Mouse (Mus musculus) neutrophil, adult 5-6 weeks (primary cell): ENCODE data around the gene Olfr679. TPM values are rescaled to one million over a fixed set of nuclear protein-coding genes. Genes with fewer than 3 reads are reported as not detected.
"Not testable (repeated sequence)": the region's sequence is repeated elsewhere in the genome, so short reads cannot be mapped to it uniquely, and the experiment has no call there.

ENCODE experiments used
- ATAC-seq: fragments of 151-379, 151-347 bp; 2 replicates; pipeline ENCODE4 v1.8.0; 2017; ENCODE audit warnings: mild to moderate bottlenecking, moderate TSS enrichment; ENCODE audit not compliant: insufficient number of reproducible peaks, poor library complexity, low FRiP score, severe bottlenecking; ENCODE audit errors: extremely low read depth
- total RNA-seq: library from RNA; stranded (forward); fragments of 200-1000 nt; gene quantifications from 2 replicates; pipeline ENCODE4 v1.2.3, GENCODE M21; 2017

The Olfr679 gene
- total RNA-seq, result not detected in 2 replicates

DNA sequence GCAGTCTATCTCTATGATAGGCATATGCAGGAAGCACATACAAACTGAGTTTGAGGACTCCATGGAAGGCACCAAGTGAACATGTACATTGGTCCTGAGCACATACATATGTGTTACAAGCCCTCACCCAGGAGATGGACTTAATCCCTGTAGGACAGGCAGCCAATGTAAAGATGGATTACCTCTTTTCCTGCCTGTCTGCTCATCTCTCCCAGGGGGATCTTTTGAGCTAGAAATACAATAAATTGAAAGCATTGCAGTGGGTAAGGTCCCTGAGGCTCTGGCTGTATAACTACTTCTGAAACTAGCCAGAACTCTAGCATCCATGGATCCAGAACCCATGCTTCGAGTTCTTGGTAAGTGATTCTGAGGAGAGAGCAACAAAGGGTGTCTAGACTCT, at the start of gene Olfr679:
Gene Olfr679, plus strand, starts transcription at position 301 of the 400 bp plus-strand sequence.
- ATAC-seq, result no peak

DNA sequence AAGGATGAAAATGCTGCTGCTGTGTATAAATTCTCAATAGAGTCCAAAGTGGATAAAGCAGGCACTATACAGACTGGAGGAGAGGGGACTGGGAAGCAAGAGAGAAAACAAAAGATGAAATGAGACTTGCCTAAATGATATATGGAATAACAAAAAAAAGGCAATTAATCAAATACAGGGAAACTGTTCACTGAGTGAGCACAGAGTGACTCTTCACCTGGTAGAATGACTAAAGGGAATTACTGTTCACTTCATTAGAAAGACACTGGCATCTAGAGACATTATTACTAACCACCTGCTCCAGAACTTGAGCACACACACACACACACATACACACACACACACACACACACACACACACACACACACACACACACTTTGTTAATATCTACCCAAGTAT, 48.6 kb upstream of the Olfr679 start, which contains the start of gene Olfr676:
Gene Olfr676, plus strand, starts transcription at position 301 of the 400 bp plus-strand sequence.
- no peak for ATAC-seq

DNA sequence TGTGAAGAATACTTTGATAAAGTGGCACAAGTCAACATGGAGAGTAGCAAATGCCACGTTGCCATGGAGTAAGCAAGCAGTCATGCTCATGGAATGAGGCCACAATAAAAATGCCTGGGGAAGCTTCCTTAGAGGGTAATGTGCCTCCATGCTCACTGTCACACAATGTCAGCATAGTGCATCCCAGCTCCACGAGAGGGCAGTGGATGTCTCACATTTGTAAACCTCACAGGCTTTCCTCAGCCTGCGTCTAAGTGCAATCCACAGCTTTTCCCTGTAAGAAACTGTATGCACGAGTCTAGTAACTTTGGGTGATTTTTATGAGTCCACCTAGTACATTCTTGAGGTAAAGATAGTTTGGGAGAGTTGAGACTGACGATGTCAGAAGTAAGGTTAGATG, 47.2 kb upstream of the Olfr679 start:
- ATAC-seq, result not testable (repeated sequence)

DNA sequence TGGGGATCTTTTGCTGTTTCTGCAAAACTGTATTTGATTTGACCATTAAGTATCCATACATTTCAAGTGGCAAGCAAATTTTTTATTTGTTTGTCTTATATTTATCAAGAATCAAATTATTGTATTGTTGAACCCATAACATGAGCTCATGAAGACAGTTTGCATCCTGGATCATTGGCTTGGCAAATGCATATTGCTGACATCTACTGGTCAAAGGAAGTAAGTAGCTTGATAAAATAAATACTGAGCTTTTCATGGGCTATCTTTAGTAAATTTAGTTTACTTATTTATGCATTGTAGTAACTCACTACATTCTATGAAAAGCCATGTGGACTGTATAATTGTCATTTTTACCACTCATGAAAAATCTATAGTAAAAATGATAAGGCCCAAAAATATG, 22.1 kb upstream of the Olfr679 start:
- no peak for ATAC-seq

DNA sequence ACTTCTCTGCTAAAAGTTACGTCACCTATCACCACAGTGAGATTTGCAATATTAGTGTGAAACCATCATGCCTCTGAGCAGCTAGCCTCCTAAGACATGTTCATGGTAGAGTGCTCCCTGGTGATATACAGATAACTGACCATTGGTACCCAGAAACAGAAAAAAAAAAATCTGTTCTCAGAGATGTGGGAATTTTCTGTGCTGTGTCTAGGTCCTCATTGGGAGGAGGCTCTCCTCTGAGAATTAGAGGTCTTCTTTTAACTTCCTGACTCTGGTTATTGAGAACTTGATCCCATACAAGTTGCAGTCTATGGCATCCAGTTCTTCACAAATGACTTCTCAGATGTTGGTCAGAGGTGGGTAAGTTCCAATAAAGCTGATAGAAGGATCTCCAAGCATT, 16.8 kb upstream of the Olfr679 start, which contains the start of gene Olfr678:
Gene Olfr678, plus strand, starts transcription at position 301 of the 400 bp plus-strand sequence.
- ATAC-seq, result no peak

DNA sequence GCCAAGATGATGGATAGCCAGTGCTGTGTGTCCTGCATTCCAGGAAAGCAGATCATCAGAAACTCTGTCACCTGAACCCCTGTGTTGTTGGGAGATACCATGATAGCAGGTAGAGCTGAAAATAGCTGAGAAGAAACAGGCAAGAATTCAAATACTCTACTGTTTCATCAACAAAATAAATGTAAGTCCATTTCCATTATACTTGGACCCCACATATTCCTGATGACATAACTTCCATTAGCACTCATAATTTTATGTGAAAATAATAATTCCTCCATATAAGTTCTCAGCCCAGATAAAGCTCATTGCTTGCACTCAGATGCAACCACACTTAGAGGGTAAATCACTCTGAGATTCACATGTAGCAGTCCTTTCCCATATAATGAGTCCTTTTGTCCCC, 11.7 kb downstream of the Olfr679 start, which contains the start of gene Olfr680-ps1:
Gene Olfr680-ps1, minus strand, starts transcription at position 101 of the 400 bp plus-strand sequence.
- ATAC-seq, result not testable (repeated sequence)

DNA sequence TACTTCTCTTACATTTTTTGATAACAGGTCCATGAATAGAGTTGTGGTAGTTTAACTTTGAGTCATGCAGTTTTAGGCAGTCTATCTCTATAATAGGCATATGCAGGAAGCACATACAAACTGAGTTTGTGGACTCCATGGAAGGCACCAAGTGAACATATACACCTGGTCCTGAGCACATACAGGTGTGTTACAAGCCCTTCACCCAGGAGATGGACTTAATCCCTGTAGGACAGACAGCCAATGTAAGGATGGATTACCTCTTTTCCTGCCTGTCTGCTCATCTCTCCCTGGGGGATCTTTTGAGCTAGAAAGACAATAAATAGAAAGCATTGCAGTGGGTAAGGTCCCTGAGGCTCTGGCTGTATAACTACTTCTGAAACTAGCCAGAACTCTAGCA, 35.5 kb downstream of the Olfr679 start, which contains the start of gene Olfr681:
Gene Olfr681, plus strand, starts transcription at position 301 of the 400 bp plus-strand sequence.
- ATAC-seq, result no peak

Other genes starting within 250 kb of the Olfr679 start
- not detected in 2 replicates for gene Usp17lb, start 238.6 kb upstream of the Olfr679 start, total RNA-seq
- not detected in 2 replicates for gene Usp17la, start 224.2 kb upstream of the Olfr679 start, total RNA-seq
- 0.12 TPM in 1 of 2 replicates, not detected in the other for gene Olfr665, start 203.2 kb upstream of the Olfr679 start, total RNA-seq
- 0.70 TPM in 1 of 2 replicates, not detected in the other for gene Olfr666, start 185.3 kb upstream of the Olfr679 start, total RNA-seq
- not detected in 2 replicates for gene Olfr667, start 159.7 kb upstream of the Olfr679 start, total RNA-seq
- 0.12 TPM in 1 of 2 replicates, not detected in the other for gene Olfr668, start 153.1 kb upstream of the Olfr679 start, total RNA-seq
- 0.35 TPM in 1 of 2 replicates, not detected in the other for gene Olfr669, start 147.0 kb upstream of the Olfr679 start, total RNA-seq
- not detected in 2 replicates for gene Olfr670, start 118.6 kb upstream of the Olfr679 start, total RNA-seq
- gene Olfr671, start 102.1 kb upstream of the Olfr679 start, total RNA-seq, result not detected in 2 replicates
- gene Olfr672, start 79.2 kb upstream of the Olfr679 start, total RNA-seq, result not detected in 2 replicates
- not detected in 2 replicates for gene Olfr675, start 52.7 kb upstream of the Olfr679 start, total RNA-seq
- gene Olfr676, start 48.5 kb upstream of the Olfr679 start, total RNA-seq, result not detected in 2 replicates
- not detected in 2 replicates for gene Olfr677, start 29.8 kb upstream of the Olfr679 start, total RNA-seq
- gene Olfr678, start 16.7 kb upstream of the Olfr679 start, total RNA-seq, result 0.23 TPM in 1 of 2 replicates, not detected in the other
- not detected in 2 replicates for gene Olfr680-ps1, start 11.6 kb downstream of the Olfr679 start, total RNA-seq
- gene Olfr681, start 35.6 kb downstream of the Olfr679 start, total RNA-seq, result not detected in 2 replicates
- not detected in 2 replicates for gene Olfr683, start 65.8 kb downstream of the Olfr679 start, total RNA-seq
- gene Olfr684, start 82.4 kb downstream of the Olfr679 start, total RNA-seq, result 0.25 TPM in 1 of 2 replicates, not detected in the other
- gene Olfr685, start 104.8 kb downstream of the Olfr679 start, total RNA-seq, result not detected in 2 replicates
- gene Olfr686, start 126.3 kb downstream of the Olfr679 start, total RNA-seq, result not detected in 2 replicates
- not detected in 2 replicates for gene Olfr688, start 206.9 kb downstream of the Olfr679 start, total RNA-seq
- gene Olfr689, start 230.0 kb downstream of the Olfr679 start, total RNA-seq, result not detected in 2 replicates